Mouse (Mus musculus) lung, embryonic 15.5 days (tissue): ENCODE measurements around the gene Ppfia2. TPM values are rescaled to one million over a fixed set of nuclear protein-coding genes. Genes with fewer than 3 reads are reported as not detected.

Experiments used
- ATAC-seq: fragments of 200-750 bp; cut with Nextera tagmentation; 2 replicates; pipeline ENCODE4 v1.8.0; 2017; ENCODE audit warnings: moderate number of reproducible peaks, borderline replicate concordance; ENCODE audit not compliant: low FRiP score, low TSS enrichment; ENCODE audit errors: extremely low read depth
- H3K27ac ChIP-seq: fragments of 300-500 bp; sonication (generic); 2 replicates; pipeline ENCODE4 v1.5.1; 2015; ENCODE audit warnings: moderate library complexity, mild to moderate bottlenecking, inconsistent platforms
- H3K27me3 ChIP-seq: fragments of 300-500 bp; sonication (generic); 2 replicates; pipeline ENCODE4 v1.6.1; 2015; ENCODE audit warnings: inconsistent platforms
- H3K36me3 ChIP-seq: fragments of 300-500 bp; sonication (generic); 2 replicates; pipeline ENCODE4 v1.6.1; 2015; ENCODE audit warnings: inconsistent platforms
- H3K4me1 ChIP-seq: fragments of 300-500 bp; sonication (generic); 2 replicates; pipeline ENCODE4 v1.6.1; 2015; ENCODE audit warnings: inconsistent platforms
- H3K4me2 ChIP-seq: fragments of 300-500 bp; sonication (generic); 2 replicates; pipeline ENCODE4 v1.6.1; 2015; ENCODE audit warnings: inconsistent platforms, mild to moderate bottlenecking, moderate library complexity
- H3K4me3 ChIP-seq: fragments of 300-500 bp; sonication (generic); 2 replicates; pipeline ENCODE4 v1.5.1; 2015; ENCODE audit warnings: mild to moderate bottlenecking, inconsistent platforms
- H3K9ac ChIP-seq: fragments of 300-500 bp; sonication (generic); 2 replicates; pipeline ENCODE4 v1.6.1; 2015; ENCODE audit warnings: inconsistent platforms
- H3K9me3 ChIP-seq: fragments of 300-500 bp; sonication (generic); 2 replicates; pipeline ENCODE4 v1.6.1; 2016; ENCODE audit warnings: inconsistent platforms
- WGBS: fragments of 180-500 bp; shearing (Covaris S2); methylation state at CpG from one replicate; pipeline ENCODE4 v1.1.7; 2015; 5-methylcytosine and 5-hydroxymethylcytosine counted together
- polyA plus RNA-seq: library from polyadenylated mRNA; unstranded; fragments of >200 nt; fragmentation: Nextera tagmentation; extraction: Ambion mirVana; gene quantifications from 2 replicates; pipeline ENCODE4 v1.2.1, GENCODE M21; 2015

Gene Ppfia2
- polyA plus RNA-seq, 1 experiment from 2014 or later, result 0.31 TPM

GRCm38 (mm10) chr10:106609177-106609981, 139.2 kb downstream of the Ppfia2 start:
- no peak overlapping the region for H3K4me3 ChIP-seq
- no peaks in the 10 kb centered on the region for H3K9me3 ChIP-seq
- H3K27ac ChIP-seq, result no peak overlapping the region
- H3K36me3 ChIP-seq, result no peaks in the 10 kb centered on the region
- H3K9ac ChIP-seq, result no peak overlapping the region
- WGBS, result 21% methylated on average over 7 of the region's 7 CpGs
- no peaks in the 10 kb centered on the region for H3K27me3 ChIP-seq
- H3K4me2 ChIP-seq, result peak overlapping the region; percentile 34
- ATAC-seq, result no peak; the same call in 1 of the 2 replicates
- peaks cover 4% of the 10 kb centered on the region; the same call in 1 of the 2 replicates for H3K4me1 ChIP-seq

- Histone ChIP-seq H3K4me3 (no peak overlapping the region), H3K36me3 (no peaks in the 10 kb centered on the region), H3K4me2 (no peak overlapping the region), H3K27ac (no peak overlapping the region), H3K27me3 (no peaks in the 10 kb centered on the region), H3K9ac (no peak overlapping the region), H3K9me3 (no peaks in the 10 kb centered on the region), H3K4me1 (peaks cover 4% of the 10 kb centered on the region; the same call in 1 of the 2 replicates)
- no peak for ATAC-seq
- 80% methylated on average over 3 of the region's 3 CpGs for WGBS
Measured at GRCm38 (mm10) chr10:106610222-106610621, 140.1 kb downstream of the Ppfia2 start.

GRCm38 (mm10) chr10:106618194-106618593, 148.1 kb downstream of the Ppfia2 start:
- WGBS, result 69% methylated on average over 1 of the region's 1 CpGs
- Histone ChIP-seq H3K4me1 (no peaks in the 10 kb centered on the region), H3K27me3 (no peaks in the 10 kb centered on the region), H3K27ac (no peak overlapping the region), H3K36me3 (no peaks in the 10 kb centered on the region), H3K4me2 (no peak overlapping the region), H3K9me3 (no peaks in the 10 kb centered on the region), H3K4me3 (no peak overlapping the region), H3K9ac (no peak overlapping the region)
- ATAC-seq, result no peak

- H3K36me3 ChIP-seq, result no peaks in the 10 kb centered on the region
- H3K27me3 ChIP-seq, result no peaks in the 10 kb centered on the region
- H3K9me3 ChIP-seq, result no peaks in the 10 kb centered on the region
- no peak overlapping the region for H3K4me2 ChIP-seq
- no peak overlapping the region for H3K4me3 ChIP-seq
- H3K4me1 ChIP-seq, result no peaks in the 10 kb centered on the region
- ATAC-seq, result no peak
- H3K27ac ChIP-seq, result no peak overlapping the region
- no peak overlapping the region for H3K9ac ChIP-seq
- 83% methylated on average over 1 of the region's 1 CpGs for WGBS
Measured at GRCm38 (mm10) chr10:106620952-106621351, 150.8 kb downstream of the Ppfia2 start.

GRCm38 (mm10) chr10:106623342-106623741, 153.2 kb downstream of the Ppfia2 start:
- Histone ChIP-seq H3K4me1 (no peaks in the 10 kb centered on the region), H3K9me3 (no peaks in the 10 kb centered on the region), H3K27me3 (no peaks in the 10 kb centered on the region), H3K9ac (no peak overlapping the region), H3K4me2 (no peak overlapping the region), H3K4me3 (no peak overlapping the region), H3K36me3 (no peaks in the 10 kb centered on the region), H3K27ac (no peak overlapping the region)
- 84% methylated on average over 10 of the region's 10 CpGs for WGBS
- no peak for ATAC-seq

GRCm38 (mm10) chr10:106632171-106632935, 162.2 kb downstream of the Ppfia2 start:
- Histone ChIP-seq H3K4me1 (no peaks in the 10 kb centered on the region), H3K27ac (no peak overlapping the region), H3K4me2 (peak overlapping the region; percentile 56), H3K9ac (0 out of 2 replicates have a peak overlapping the region, but pooled peaks have one; percentile 29), H3K36me3 (no peaks in the 10 kb centered on the region), H3K4me3 (peak overlapping the region; percentile 42), H3K9me3 (no peaks in the 10 kb centered on the region), H3K27me3 (no peaks in the 10 kb centered on the region)
- 24% methylated on average over 18 of the region's 18 CpGs for WGBS
- ATAC-seq, result no peak; the same call in 1 of the 2 replicates

DNA sequence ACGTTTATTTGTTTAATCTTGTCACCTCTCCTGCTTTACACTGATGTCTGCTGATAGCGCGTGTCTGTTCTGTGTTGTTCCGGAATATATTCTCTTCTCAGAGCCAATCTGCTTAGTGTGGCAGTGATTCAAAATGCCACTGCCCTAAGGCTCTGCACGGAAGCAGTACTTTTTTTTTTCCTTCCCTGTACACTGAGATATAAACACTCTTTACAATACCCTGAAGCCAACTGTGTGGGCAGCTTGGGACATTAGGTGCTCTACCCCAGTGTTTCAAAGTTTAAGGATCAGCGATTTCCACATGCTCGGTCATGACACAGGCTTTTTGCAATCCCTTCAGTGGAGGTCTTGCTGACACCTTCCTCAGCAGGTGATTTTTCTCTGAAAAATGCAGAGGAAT, 163.8 kb downstream of the Ppfia2 start:
- H3K4me2 ChIP-seq, result peak overlapping the region; percentile 56
- no peak overlapping the region for H3K27ac ChIP-seq
- ATAC-seq, result no peak

GRCm38 (mm10) chr10:106652276-106652675, 182.1 kb downstream of the Ppfia2 start:
- H3K4me1 ChIP-seq, result no peaks in the 10 kb centered on the region
- 88% methylated on average over 4 of the region's 4 CpGs for WGBS
- no peak overlapping the region for H3K4me3 ChIP-seq
- H3K4me2 ChIP-seq, result no peak overlapping the region
- H3K27ac ChIP-seq, result no peak overlapping the region
- H3K36me3 ChIP-seq, result no peaks in the 10 kb centered on the region
- H3K9me3 ChIP-seq, result no peaks in the 10 kb centered on the region
- no peaks in the 10 kb centered on the region for H3K27me3 ChIP-seq
- ATAC-seq, result no peak
- no peak overlapping the region for H3K9ac ChIP-seq

More for the DNA sequence above, 163.8 kb downstream of the Ppfia2 start:
- H3K36me3 ChIP-seq, result no peaks in the 10 kb centered on the region
- H3K4me3 ChIP-seq, result no peak overlapping the region
- no peaks in the 10 kb centered on the region for H3K9me3 ChIP-seq
- H3K9ac ChIP-seq, result no peak overlapping the region
- 45% methylated on average over 7 of the region's 7 CpGs for WGBS
- H3K27me3 ChIP-seq, result no peaks in the 10 kb centered on the region
- H3K4me1 ChIP-seq, result no peaks in the 10 kb centered on the region

GRCm38 (mm10) chr10:106665221-106665620, 195.1 kb downstream of the Ppfia2 start:
- no peaks in the 10 kb centered on the region for H3K27me3 ChIP-seq
- H3K9ac ChIP-seq, result no peak overlapping the region
- no peak overlapping the region for H3K27ac ChIP-seq
- no peaks in the 10 kb centered on the region for H3K36me3 ChIP-seq
- ATAC-seq, result no peak
- 81% methylated on average over 3 of the region's 3 CpGs for WGBS
- H3K9me3 ChIP-seq, result no peaks in the 10 kb centered on the region
- H3K4me3 ChIP-seq, result no peak overlapping the region
- H3K4me2 ChIP-seq, result no peak overlapping the region
- H3K4me1 ChIP-seq, result no peaks in the 10 kb centered on the region

DNA sequence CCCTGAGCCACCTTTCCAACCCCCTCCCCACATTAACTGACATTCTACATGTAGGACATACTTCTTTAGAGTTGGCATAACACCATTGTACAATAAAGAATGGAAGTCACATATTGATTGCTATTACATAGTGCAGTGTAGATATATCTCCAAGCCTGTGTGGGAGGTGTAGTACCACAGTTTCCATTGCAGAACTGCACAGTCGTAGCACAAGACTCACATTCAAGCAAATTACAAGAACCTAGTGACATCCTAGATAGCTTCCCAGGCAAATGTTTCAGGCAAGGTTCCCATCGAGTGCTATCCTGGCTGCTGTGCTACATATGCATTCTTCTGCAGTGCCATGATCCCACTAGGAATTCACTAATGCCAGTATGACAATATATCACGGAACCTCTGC, 200.0 kb downstream of the Ppfia2 start:
- Histone ChIP-seq H3K4me1 (no peaks in the 10 kb centered on the region), H3K27me3 (no peaks in the 10 kb centered on the region), H3K4me2 (no peak overlapping the region), H3K4me3 (no peak overlapping the region), H3K9me3 (no peaks in the 10 kb centered on the region), H3K9ac (no peak overlapping the region), H3K27ac (no peak overlapping the region), H3K36me3 (no peaks in the 10 kb centered on the region)
- 76% methylated on average over 3 of the region's 3 CpGs for WGBS
- ATAC-seq, result no peak

GRCm38 (mm10) chr10:106681395-106681794, 211.3 kb downstream of the Ppfia2 start:
- Histone ChIP-seq H3K4me1 (no peaks in the 10 kb centered on the region), H3K36me3 (no peaks in the 10 kb centered on the region), H3K27ac (no peak overlapping the region), H3K4me2 (no peak overlapping the region), H3K4me3 (no peak overlapping the region), H3K9me3 (no peaks in the 10 kb centered on the region), H3K27me3 (no peaks in the 10 kb centered on the region), H3K9ac (no peak overlapping the region)
- 81% methylated on average over 5 of the region's 5 CpGs for WGBS
- no peak for ATAC-seq

DNA sequence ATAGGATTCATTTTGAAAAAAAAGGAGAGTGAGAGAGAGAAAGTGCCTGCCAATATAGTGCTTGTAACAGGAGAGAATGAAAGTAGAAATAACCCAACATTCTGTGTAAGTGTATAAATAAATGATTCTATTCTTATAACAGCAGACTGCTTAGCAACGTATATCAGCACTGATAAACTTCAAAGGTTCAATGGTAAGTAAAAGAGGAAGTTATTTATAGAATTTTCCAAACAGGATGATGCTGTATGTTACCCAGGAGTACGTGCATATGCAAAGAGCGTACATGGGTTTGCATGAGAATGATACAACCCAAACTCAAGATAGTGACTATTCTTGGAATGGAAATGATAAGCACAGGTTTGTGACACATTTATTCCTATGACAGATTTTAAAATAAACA, 215.4 kb downstream of the Ppfia2 start:
- no peaks in the 10 kb centered on the region for H3K27me3 ChIP-seq
- no peak overlapping the region for H3K4me3 ChIP-seq
- H3K27ac ChIP-seq, result no peak overlapping the region
- no peaks in the 10 kb centered on the region for H3K36me3 ChIP-seq
- ATAC-seq, result no peak
- WGBS, result 38% methylated on average over 3 of the region's 3 CpGs
- no peaks in the 10 kb centered on the region for H3K9me3 ChIP-seq
- H3K4me1 ChIP-seq, result no peaks in the 10 kb centered on the region
- H3K9ac ChIP-seq, result no peak overlapping the region
- H3K4me2 ChIP-seq, result no peak overlapping the region
